Mouse (Mus musculus) embryonic fibroblast, embryonic 13.5 days (primary cell): ENCODE results near the gene Cacnb1.

Experiments
- CTCF ChIP-seq: IDR thresholded peaks from 2 replicates; pipeline ENCODE4 v1.5.1; 2011; ENCODE audit warnings: mild to moderate bottlenecking, control low read depth, low read length, moderate library complexity, borderline replicate concordance; ENCODE audit not compliant: insufficient read depth
- POLR2A ChIP-seq: IDR thresholded peaks from 2 replicates; pipeline ENCODE4 v1.6.1; 2011; ENCODE audit warnings: low read depth, mild to moderate bottlenecking, control low read depth, low read length, moderate library complexity

DNA sequence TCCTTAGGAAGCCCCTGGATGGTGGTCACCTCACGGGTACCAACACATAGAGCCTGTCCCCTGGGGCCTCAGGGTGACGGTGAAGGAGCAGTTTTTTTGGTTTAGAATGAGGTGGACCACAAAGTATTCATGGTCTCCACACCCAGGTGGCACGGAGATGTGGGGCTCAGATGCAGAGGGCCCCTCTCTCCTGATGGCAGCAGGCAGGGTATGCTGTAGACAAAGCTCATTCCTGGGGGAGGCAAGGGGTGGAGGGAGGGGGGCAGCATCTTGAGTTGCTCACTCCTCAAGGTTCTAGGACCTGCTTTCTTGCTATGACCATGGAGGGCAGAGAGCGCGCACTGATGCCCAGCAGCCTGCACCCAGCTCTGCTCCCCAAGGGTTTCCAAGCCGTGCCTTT, 20.8 kb downstream of the Cacnb1 start:
- TF ChIP-seq POLR2A: no peak
- no peak for TF ChIP-seq CTCF
